Mouse (Mus musculus) hindbrain, embryonic 11.5 days (tissue): ENCODE results near the gene Mapkapk3. TPM values are rescaled to one million over a fixed set of nuclear protein-coding genes. Genes with fewer than 3 reads are reported as not detected.
A peak's percentile ranks its signal among the peaks of the same experiment; 100 is the strongest.

Experiments used
- ATAC-seq: fragments of 200-750 bp; cut with Nextera tagmentation; 2 replicates; pipeline ENCODE4 v1.8.0; 2017; ENCODE audit warnings: mild to moderate bottlenecking, moderate TSS enrichment, moderate library complexity; ENCODE audit not compliant: low FRiP score
- DNase-seq: peaks from one replicate; pipeline ENCODE4 v3.0.0-alpha.2; 2015; ENCODE audit warnings: low spot score
- H3K27ac ChIP-seq: fragments of 300-500 bp; sonication (generic); 2 replicates; pipeline ENCODE4 v1.5.1; 2014; ENCODE audit warnings: mild to moderate bottlenecking, low read depth, low read length
- H3K27me3 ChIP-seq: fragments of 300-500 bp; sonication (generic); 2 replicates; pipeline ENCODE4 v1.6.1; 2014; ENCODE audit warnings: mild to moderate bottlenecking, low read length, moderate library complexity, mixed read lengths; ENCODE audit not compliant: control insufficient read depth, insufficient read depth
- H3K36me3 ChIP-seq: fragments of 300-500 bp; sonication (generic); 2 replicates; pipeline ENCODE4 v1.6.1; 2014; ENCODE audit warnings: mild to moderate bottlenecking, low read length, moderate library complexity, mixed read lengths; ENCODE audit not compliant: control insufficient read depth, insufficient read depth
- H3K4me1 ChIP-seq: fragments of 300-500 bp; sonication (generic); replicated peaks from 2 replicates; pipeline ENCODE4 v1.6.1; 2014; ENCODE audit warnings: low read length, mixed read lengths; ENCODE audit not compliant: control insufficient read depth, insufficient read depth
- H3K4me2 ChIP-seq: fragments of 300-500 bp; sonication (generic); replicated peaks from 2 replicates; pipeline ENCODE4 v1.6.1; 2014; ENCODE audit warnings: mild to moderate bottlenecking, low read depth, low read length
- H3K4me3 ChIP-seq: fragments of 300-500 bp; sonication (generic); 2 replicates; pipeline ENCODE4 v1.5.1; 2014; ENCODE audit warnings: low read depth, low read length
- H3K9ac ChIP-seq: fragments of 300-500 bp; sonication (generic); 2 replicates; pipeline ENCODE4 v1.6.1; 2014; ENCODE audit warnings: low read depth, low read length
- H3K9me3 ChIP-seq: fragments of 300-500 bp; sonication (generic); 2 replicates; pipeline ENCODE4 v1.6.1; 2016; ENCODE audit warnings: low read length; ENCODE audit not compliant: control insufficient read depth
- whole genome bisulfite sequencing: fragments of 180-500 bp; shearing (Covaris S2); extraction: QIAGEN DNeasy Blood & Tissue Kit; methylation state at CpG from one replicate; pipeline ENCODE4 v1.1.7; 2014; 5-methylcytosine and 5-hydroxymethylcytosine counted together
- polyA plus RNA-seq: library from polyadenylated mRNA; unstranded; fragments of >200 nt; fragmentation: Nextera tagmentation; extraction: Ambion mirVana; gene quantifications from 2 replicates; pipeline ENCODE4 v1.2.1, GENCODE M21; 2014

Mapkapk3 gene
- polyA plus RNA-seq, 1 experiment from 2014 or later, result 3.4 TPM

GRCm38 (mm10) chr9:107288711-107289110 lies 966 bp downstream of the Mapkapk3 start:
- peak overlapping the region; percentile 55 for H3K4me2 ChIP-seq
- H3K4me1 ChIP-seq, result peaks cover 3% of the 10 kb centered on the region; the same call in 1 of the 2 replicates
- H3K4me3 ChIP-seq, result peak overlapping the region; percentile 36; the same call in 1 of the 2 replicates
- H3K9me3 ChIP-seq, result no peaks in the 10 kb centered on the region
- no peak for DNase-seq
- ATAC-seq, result no peak
- peaks cover 7% of the 10 kb centered on the region for H3K27me3 ChIP-seq
- no peak overlapping the region for H3K9ac ChIP-seq
- no peaks in the 10 kb centered on the region for H3K36me3 ChIP-seq
- WGBS, result 22% methylated on average over 8 of the region's 8 CpGs
- no peak overlapping the region for H3K27ac ChIP-seq

GRCm38 (mm10) chr9:107288105-107288650 lies 1.5 kb downstream of the Mapkapk3 start:
- Histone ChIP-seq H3K4me3 (no peak overlapping the region), H3K9me3 (no peaks in the 10 kb centered on the region), H3K27me3 (peaks cover 7% of the 10 kb centered on the region), H3K36me3 (no peaks in the 10 kb centered on the region), H3K4me1 (peaks cover 3% of the 10 kb centered on the region; the same call in 1 of the 2 replicates), H3K9ac (no peak overlapping the region), H3K4me2 (no peak overlapping the region), H3K27ac (no peak overlapping the region)
- ATAC-seq (no peak), DNase-seq (no peak)
- 91% methylated on average over 14 of the region's 14 CpGs for WGBS

GRCm38 (mm10) chr9:107287294-107287693 lies 2.4 kb downstream of the Mapkapk3 start:
- no peak for ATAC-seq
- Histone ChIP-seq H3K4me2 (no peak overlapping the region), H3K27ac (no peak overlapping the region), H3K4me3 (no peak overlapping the region), H3K9ac (no peak overlapping the region), H3K27me3 (peaks cover 4% of the 10 kb centered on the region; the same call in 1 of the 2 replicates), H3K9me3 (no peaks in the 10 kb centered on the region), H3K4me1 (peaks cover 3% of the 10 kb centered on the region; the same call in 1 of the 2 replicates), H3K36me3 (no peaks in the 10 kb centered on the region)
- WGBS, result 72% methylated on average over 2 of the region's 2 CpGs
- DNase-seq, result no peak

- H3K4me3 ChIP-seq, result no peak overlapping the region
- H3K4me1 ChIP-seq, result peaks cover 3% of the 10 kb centered on the region; the same call in 1 of the 2 replicates
- ATAC-seq, result no peak
- no peak overlapping the region for H3K4me2 ChIP-seq
- no peak for DNase-seq
- 18% methylated on average over 3 of the region's 3 CpGs for WGBS
- no peaks in the 10 kb centered on the region for H3K36me3 ChIP-seq
- no peak overlapping the region for H3K27ac ChIP-seq
- H3K9me3 ChIP-seq, result no peaks in the 10 kb centered on the region
- H3K9ac ChIP-seq, result no peak overlapping the region
- H3K27me3 ChIP-seq, result peaks cover 4% of the 10 kb centered on the region; the same call in 1 of the 2 replicates
Measured at GRCm38 (mm10) chr9:107285009-107285408, 4.7 kb downstream of the Mapkapk3 start.

GRCm38 (mm10) chr9:107282951-107283350 lies 6.7 kb downstream of the Mapkapk3 start:
- Histone ChIP-seq H3K9me3 (no peaks in the 10 kb centered on the region), H3K9ac (no peak overlapping the region), H3K27ac (no peak overlapping the region), H3K4me3 (no peak overlapping the region), H3K4me1 (no peaks in the 10 kb centered on the region), H3K27me3 (no peaks in the 10 kb centered on the region), H3K36me3 (no peaks in the 10 kb centered on the region), H3K4me2 (no peak overlapping the region)
- DNase-seq (no peak), ATAC-seq (no peak)
- WGBS, result 87% methylated on average over 9 of the region's 9 CpGs

GRCm38 (mm10) chr9:107281241-107281987 lies 8.3 kb downstream of the Mapkapk3 start:
- Histone ChIP-seq H3K4me2 (no peak overlapping the region), H3K9me3 (no peaks in the 10 kb centered on the region)
- no peak for DNase-seq

GRCm38 (mm10) chr9:107280322-107281027 lies 9.2 kb downstream of the Mapkapk3 start:
- peak; percentile 22; the same call in 1 of the 2 replicates for ATAC-seq
- H3K27me3 ChIP-seq, result no peaks in the 10 kb centered on the region
- no peak overlapping the region for H3K4me2 ChIP-seq
- 42% methylated on average over 13 of the region's 13 CpGs for WGBS
- H3K9me3 ChIP-seq, result no peaks in the 10 kb centered on the region
- no peak overlapping the region for H3K9ac ChIP-seq
- no peak overlapping the region for H3K4me3 ChIP-seq
- no peaks in the 10 kb centered on the region for H3K36me3 ChIP-seq
- no peak for DNase-seq
- no peak overlapping the region for H3K27ac ChIP-seq
- no peaks in the 10 kb centered on the region for H3K4me1 ChIP-seq

More at GRCm38 (mm10) chr9:107281241-107281987, 8.3 kb downstream of the Mapkapk3 start:
- Histone ChIP-seq H3K27me3 (no peaks in the 10 kb centered on the region), H3K4me1 (no peaks in the 10 kb centered on the region), H3K9ac (no peak overlapping the region), H3K4me3 (no peak overlapping the region), H3K36me3 (no peaks in the 10 kb centered on the region), H3K27ac (no peak overlapping the region)
- ATAC-seq, result no peak
- 84% methylated on average over 5 of the region's 5 CpGs for WGBS

- Histone ChIP-seq H3K9me3 (no peaks in the 10 kb centered on the region), H3K4me3 (no peak overlapping the region), H3K36me3 (no peaks in the 10 kb centered on the region), H3K27ac (no peak overlapping the region), H3K4me2 (no peak overlapping the region; the same call in 1 of the 2 replicates), H3K27me3 (no peaks in the 10 kb centered on the region), H3K4me1 (no peaks in the 10 kb centered on the region), H3K9ac (0 out of 2 replicates have a peak overlapping the region, but pooled peaks have one; percentile 5)
- 22% methylated on average over 16 of the region's 16 CpGs for WGBS
- ATAC-seq (peak; percentile 64; the same call in 1 of the 2 replicates), DNase-seq (peak; percentile 45)
Measured at GRCm38 (mm10) chr9:107279378-107280321, 10.0 kb downstream of the Mapkapk3 start.
